Mouse (Mus musculus) small intestine, adult 2 months (tissue): Measurements from ENCODE around the gene Hnrnph2. TPM values are rescaled to one million over a fixed set of nuclear protein-coding genes. Genes with fewer than 3 reads are reported as not detected.

Experiments
- H3K27ac ChIP-seq: fragments of 200-500 bp; 2 replicates; pipeline ENCODE4 v1.5.1; 2012; ENCODE audit warnings: low read depth, low read length, control low read depth, inconsistent platforms; ENCODE audit not compliant: insufficient read depth
- H3K27me3 ChIP-seq: fragments of 200-500 bp; 2 replicates; pipeline ENCODE4 v1.6.1; 2012; ENCODE audit warnings: mild to moderate bottlenecking, moderate library complexity, low read length, inconsistent platforms; ENCODE audit not compliant: control insufficient read depth, insufficient read depth
- H3K36me3 ChIP-seq: fragments of 200-500 bp; 2 replicates; pipeline ENCODE4 v1.6.1; 2012; ENCODE audit warnings: mild to moderate bottlenecking, low read length, control low read depth, inconsistent platforms; ENCODE audit not compliant: control insufficient read depth, insufficient read depth
- H3K4me1 ChIP-seq: fragments of 200-500 bp; 2 replicates; pipeline ENCODE4 v1.6.1; 2012; ENCODE audit warnings: low read length, inconsistent platforms, mixed read lengths; ENCODE audit not compliant: control insufficient read depth, insufficient read depth, insufficient read length
- H3K4me3 ChIP-seq: fragments of 200-500 bp; 2 replicates; pipeline ENCODE4 v1.5.1; 2012; ENCODE audit warnings: low read depth, mild to moderate bottlenecking, control low read depth, inconsistent platforms, low read length, moderate library complexity
- CTCF ChIP-seq: fragments of 200-500 bp; IDR thresholded peaks from 2 replicates; pipeline ENCODE4 v1.5.1; 2012; ENCODE audit warnings: low read depth, mild to moderate bottlenecking, control low read depth, inconsistent platforms, low read length, moderate library complexity, mixed read lengths; ENCODE audit not compliant: insufficient replicate concordance, insufficient read length; ENCODE audit errors: extremely low read depth
- POLR2A ChIP-seq: fragments of 200-500 bp; IDR thresholded peaks from 2 replicates; pipeline ENCODE4 v1.6.1; 2012; ENCODE audit warnings: low read depth, mild to moderate bottlenecking, control low read depth, inconsistent platforms, low read length, moderate library complexity
- WGBS: fragments of 180-500 bp; shearing (Covaris S2); methylation state at CpG from one replicate; pipeline ENCODE4 v1.1.7; 2018; 5-methylcytosine and 5-hydroxymethylcytosine counted together
- polyA plus RNA-seq: library from polyadenylated mRNA; depleted of rRNA; stranded (reverse); fragments of >200 nt; gene quantifications from 2 replicates; pipeline ENCODE4 v1.2.3, GENCODE M21; 2012; rRNA removed

Hnrnph2 gene
- polyA plus RNA-seq, 1 experiment: 3.8 TPM

DNA sequence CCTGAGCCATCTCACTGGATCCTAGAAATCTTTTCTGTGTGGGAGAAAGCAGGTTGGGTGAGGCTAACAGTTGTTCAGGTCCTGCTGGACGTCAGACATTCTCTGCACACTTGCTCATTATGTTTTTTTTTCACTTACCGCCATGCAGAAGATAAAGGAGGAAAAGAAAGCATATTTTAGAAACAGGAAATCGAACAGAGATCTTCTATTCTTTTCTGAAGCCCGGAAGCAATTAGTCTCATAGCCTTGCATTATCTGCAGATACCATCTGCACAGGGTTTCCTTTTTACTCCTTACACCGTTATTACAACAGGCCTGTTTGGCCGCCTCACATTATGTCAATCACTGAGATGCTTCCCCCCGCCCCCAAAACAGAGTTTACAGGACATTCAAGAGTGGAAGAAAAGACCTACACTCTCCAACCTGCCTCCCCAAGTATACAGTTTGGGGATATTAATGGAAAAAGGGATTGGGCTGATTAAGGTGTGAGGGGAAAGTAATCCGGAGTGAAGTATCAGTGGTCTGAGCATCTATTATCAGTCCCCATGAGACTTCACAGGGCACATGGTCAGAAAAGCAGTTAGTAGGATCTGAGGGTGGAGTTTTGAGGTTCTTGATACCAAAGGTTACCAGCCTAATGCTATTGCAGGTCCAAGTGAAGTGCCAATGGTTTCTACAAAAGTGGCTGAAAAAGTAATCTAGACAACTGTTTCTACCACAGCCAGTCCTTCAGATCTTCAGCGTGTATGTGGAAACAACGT is 40.2 kb downstream of the Hnrnph2 start:
- Histone ChIP-seq H3K27ac (no peak overlapping the region), H3K4me1 (peaks cover under 1% of the 10 kb centered on the region; the same call in 1 of the 2 replicates), H3K27me3 (no peaks in the 10 kb centered on the region), H3K4me3 (no peak overlapping the region), H3K36me3 (no peaks in the 10 kb centered on the region)
- TF ChIP-seq CTCF (no peak), POLR2A (no peak)
- WGBS: 55% methylated on average over 10 of the region's 10 CpGs

DNA sequence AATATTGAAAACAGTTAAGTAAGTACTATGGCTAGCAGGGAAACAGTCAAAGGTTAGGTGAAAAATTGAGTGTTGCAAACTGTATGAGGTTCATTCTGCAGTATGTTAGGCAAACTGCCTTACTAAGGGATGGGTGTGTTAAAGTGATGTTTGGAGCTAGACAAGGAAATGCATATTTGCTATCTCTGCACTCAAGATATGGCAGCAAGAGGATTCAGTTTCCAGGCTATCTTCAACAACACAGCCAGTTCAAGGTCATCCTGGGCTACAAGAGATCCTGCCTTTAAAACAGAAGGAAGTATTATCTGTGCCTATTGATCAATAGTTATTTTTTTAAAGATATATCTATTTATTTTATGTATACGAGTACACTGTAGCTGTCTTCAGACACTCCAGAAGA is 45.4 kb downstream of the Hnrnph2 start:
- TF ChIP-seq CTCF (no peak), POLR2A (no peak)
- WGBS: 60% methylated on average over 1 of the region's 1 CpGs

DNA sequence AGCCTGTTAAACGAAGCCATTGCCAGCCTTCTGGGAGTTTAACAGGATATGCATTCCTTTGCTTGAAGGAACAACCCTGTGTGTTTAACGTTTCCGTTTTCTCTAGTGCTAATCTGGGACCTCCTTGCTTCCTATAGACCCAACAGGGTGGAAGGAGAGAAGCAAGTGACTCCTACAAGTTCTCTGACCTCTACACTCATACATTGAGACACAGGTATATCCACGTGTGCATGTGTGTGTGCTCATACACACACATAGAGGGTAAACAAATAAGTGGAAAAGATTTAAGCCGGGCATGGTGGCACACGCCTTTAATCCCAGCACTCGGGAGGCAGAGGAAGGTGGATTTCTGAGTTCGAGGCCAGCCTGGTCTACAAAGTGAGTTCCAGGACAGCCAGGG is 46.4 kb downstream of the Hnrnph2 start:
- Histone ChIP-seq H3K4me1 (no peaks in the 10 kb centered on the region), H3K4me3 (no peak overlapping the region), H3K27ac (no peak overlapping the region), H3K36me3 (no peaks in the 10 kb centered on the region), H3K27me3 (no peaks in the 10 kb centered on the region)
- WGBS: 57% methylated on average over 8 of the region's 8 CpGs
- TF ChIP-seq CTCF: no peak
- no peak for TF ChIP-seq POLR2A

More for the DNA sequence above, 45.4 kb downstream of the Hnrnph2 start:
- no peak overlapping the region for H3K27ac ChIP-seq
- H3K4me3 ChIP-seq: no peak overlapping the region
- H3K4me1 ChIP-seq: no peaks in the 10 kb centered on the region
- no peaks in the 10 kb centered on the region for H3K27me3 ChIP-seq
- no peaks in the 10 kb centered on the region for H3K36me3 ChIP-seq

DNA sequence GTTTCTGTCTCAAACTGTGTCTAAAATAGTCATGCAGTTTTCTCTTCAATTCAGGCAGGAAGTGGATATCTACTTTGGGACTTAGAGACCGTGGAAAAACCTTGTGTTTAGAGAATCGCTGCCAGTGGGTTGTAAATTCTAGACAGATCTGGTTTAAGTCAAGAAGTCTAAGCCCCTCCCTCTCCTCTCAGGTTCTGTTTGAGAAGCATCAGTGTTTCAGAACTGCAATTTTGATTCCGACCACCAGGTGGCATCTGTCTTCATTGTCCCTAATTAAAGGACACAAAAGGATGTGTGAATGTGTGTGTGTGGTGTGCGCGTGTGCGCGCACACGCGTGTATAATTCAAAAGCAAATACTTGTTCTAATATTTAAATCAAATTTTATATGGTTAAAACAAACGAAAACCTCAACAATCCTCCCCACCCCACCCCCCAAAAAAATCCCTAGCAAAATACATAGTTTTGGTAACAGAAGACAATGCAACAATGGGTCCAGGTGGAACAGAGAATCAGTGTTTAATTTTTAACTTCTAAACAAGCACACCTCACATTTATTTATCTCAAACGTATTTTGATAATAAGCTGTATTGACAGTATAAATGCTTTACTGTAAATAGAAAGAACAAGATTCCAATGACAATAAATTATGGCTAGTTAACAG is 47.2 kb downstream of the Hnrnph2 start:
- Histone ChIP-seq H3K27ac (no peak overlapping the region), H3K4me1 (no peaks in the 10 kb centered on the region), H3K27me3 (no peaks in the 10 kb centered on the region), H3K36me3 (no peaks in the 10 kb centered on the region), H3K4me3 (no peak overlapping the region)
- 13% methylated on average over 11 of the region's 11 CpGs for WGBS
- TF ChIP-seq POLR2A (no peak), CTCF (peak; percentile 46; the same call in 1 of the 2 replicates)

DNA sequence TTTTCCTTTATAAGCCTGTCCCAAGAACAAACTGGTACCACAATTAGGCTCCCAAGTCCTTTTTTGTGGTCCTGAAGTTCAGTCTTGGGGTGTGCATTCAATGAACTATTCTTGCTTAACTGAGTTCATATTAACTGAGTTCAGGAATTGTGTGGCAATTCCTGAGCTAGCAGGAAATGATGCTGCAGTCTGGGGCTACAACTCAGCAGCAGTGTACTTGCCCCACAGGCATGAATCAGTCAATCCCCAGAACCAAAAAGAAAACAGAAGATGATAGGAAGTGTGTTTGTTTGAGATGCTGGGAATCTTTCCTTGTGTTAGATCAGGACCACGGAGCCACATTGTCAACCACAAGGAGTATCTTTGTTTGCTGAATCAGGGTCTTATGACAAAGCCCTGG is 51.1 kb downstream of the Hnrnph2 start:
- Histone ChIP-seq H3K4me1 (no peaks in the 10 kb centered on the region), H3K27me3 (no peaks in the 10 kb centered on the region), H3K4me3 (no peak overlapping the region), H3K36me3 (no peaks in the 10 kb centered on the region), H3K27ac (no peak overlapping the region)
- TF ChIP-seq POLR2A: no peak
- TF ChIP-seq CTCF: no peak
- 52% methylated on average over 1 of the region's 1 CpGs for WGBS

Other genes with a start within 250 kb of the Hnrnph2 start
- 0.14 and 0.24 TPM in 2 replicates for gene Drp2, start 196.6 kb upstream of the Hnrnph2 start, polyA plus RNA-seq
- not detected in 2 replicates for gene Taf7l, start 124.7 kb upstream of the Hnrnph2 start, polyA plus RNA-seq
- 0.27 and 0.66 TPM in 2 replicates for gene Timm8a1, start 59.3 kb upstream of the Hnrnph2 start, polyA plus RNA-seq
- gene Btk, start 17.6 kb upstream of the Hnrnph2 start, polyA plus RNA-seq: 0.19 and 0.48 TPM in 2 replicates
- 48.0 and 60.3 TPM in 2 replicates for gene Rpl36a, start 15.5 kb upstream of the Hnrnph2 start, polyA plus RNA-seq
- gene Gla, start 54 bp upstream of the Hnrnph2 start, polyA plus RNA-seq: 0.65 and 0.98 TPM in 2 replicates
- gene Armcx4, start 85.3 kb downstream of the Hnrnph2 start, polyA plus RNA-seq: 0.14 and 0.15 TPM in 2 replicates
- gene Armcx1, start 116.8 kb downstream of the Hnrnph2 start, polyA plus RNA-seq: 0.18 and 0.44 TPM in 2 replicates
- 0.24 and 0.36 TPM in 2 replicates for gene Armcx6, start 150.2 kb downstream of the Hnrnph2 start, polyA plus RNA-seq
- gene Armcx3, start 155.4 kb downstream of the Hnrnph2 start, polyA plus RNA-seq: 0.42 TPM in 2 replicates
- 2.6 and 2.7 TPM in 2 replicates for gene Armcx2, start 208.0 kb downstream of the Hnrnph2 start, polyA plus RNA-seq